Mouse (Mus musculus): ENCODE measurements at regions not wholly inside any gene's neighbourhood (a gene's known extent, or its start where the extent isn't known, plus 50 kb on each side); places are given as distances from the start of the nearest gene placed in this dataset.

DNA sequence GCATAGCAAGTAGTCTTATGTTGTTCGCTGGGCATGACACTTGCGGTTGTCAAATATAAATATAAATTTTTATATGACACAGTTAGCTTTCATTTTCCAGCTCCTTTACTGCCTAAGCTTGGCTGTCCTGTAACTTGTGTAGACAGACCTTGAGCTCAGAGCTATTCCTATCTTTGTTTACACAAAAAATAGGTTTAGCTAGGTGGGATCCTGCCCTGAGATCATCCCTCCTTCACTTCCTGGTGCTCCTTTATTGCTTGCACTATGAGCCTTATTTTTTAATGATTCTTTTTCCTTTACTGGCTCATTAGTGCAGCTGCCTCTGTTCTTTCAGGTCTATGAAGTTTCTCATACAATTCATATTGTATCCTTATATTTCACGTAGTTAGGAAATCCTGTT, 375.6 kb upstream of the Tfap2d start:
- H3K9me3 ChIP-seq (replicated peaks; ENCODE audit: control insufficient read depth, low read length, poor library complexity, severe bottlenecking) = no peaks in the 10 kb centered on the region
- no peak overlapping the region for H3K9ac ChIP-seq (ENCODE audit: low read depth, low read length)
- no peaks in the 10 kb centered on the region for H3K36me3 ChIP-seq (ENCODE audit: control insufficient read depth, insufficient read depth, low read length)
- H3K4me2 ChIP-seq (ENCODE audit: low read length) = no peak overlapping the region
- no peak overlapping the region for H3K27ac ChIP-seq (ENCODE audit: low read length)
- H3K27me3 ChIP-seq (ENCODE audit: control insufficient read depth, insufficient read depth, low read depth, low read length) = no peaks in the 10 kb centered on the region
- H3K4me1 ChIP-seq (ENCODE audit: control insufficient read depth, insufficient read depth, low read length) = no peaks in the 10 kb centered on the region
- ATAC-seq = no peak
- 95% methylated on average over 3 of the region's 3 CpGs for WGBS
- H3K4me3 ChIP-seq (ENCODE audit: low read depth, low read length) = no peak overlapping the region

- H3K9me3 ChIP-seq (replicated peaks; ENCODE audit: control insufficient read depth, low read length, poor library complexity, severe bottlenecking) = no peaks in the 10 kb centered on the region
- H3K27ac ChIP-seq (ENCODE audit: low read length) = no peak overlapping the region
- no peaks in the 10 kb centered on the region for H3K27me3 ChIP-seq (ENCODE audit: control insufficient read depth, insufficient read depth, low read depth, low read length)
- H3K4me2 ChIP-seq (ENCODE audit: low read length) = no peak overlapping the region
- 46% methylated on average over 3 of the region's 3 CpGs for WGBS
- H3K9ac ChIP-seq (ENCODE audit: low read depth, low read length) = no peak overlapping the region
- H3K36me3 ChIP-seq (ENCODE audit: control insufficient read depth, insufficient read depth, low read length) = no peaks in the 10 kb centered on the region
- H3K4me3 ChIP-seq (ENCODE audit: low read depth, low read length) = no peak overlapping the region
- H3K4me1 ChIP-seq (ENCODE audit: control insufficient read depth, insufficient read depth, low read length) = no peaks in the 10 kb centered on the region
- ATAC-seq = peak; percentile 83
Measured at GRCm38 (mm10) chr1:18758347-18759129, 344.3 kb upstream of the Tfap2d start.

DNA sequence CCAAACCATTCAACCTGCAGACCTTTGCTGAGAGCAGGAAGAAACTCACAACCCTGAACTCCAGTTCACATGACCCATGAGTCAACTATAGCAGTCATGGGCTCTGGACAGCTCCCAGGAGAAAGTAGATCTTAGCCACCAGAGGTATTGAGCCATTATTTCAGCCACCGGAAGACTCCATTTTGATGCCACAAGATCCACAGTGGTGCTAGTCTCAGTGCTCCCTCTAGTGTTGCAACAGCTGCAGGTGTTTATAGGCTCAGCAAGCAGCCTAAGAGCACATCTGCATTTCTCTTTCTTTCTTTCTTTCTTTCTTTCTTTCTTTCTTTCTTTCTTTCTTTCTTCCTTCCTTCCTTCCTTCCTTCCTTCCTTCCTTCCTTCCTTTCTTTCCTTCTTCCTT, 309.2 kb upstream of the Tfap2d start:
- no peak overlapping the region for H3K4me2 ChIP-seq (ENCODE audit: low read length)
- H3K27ac ChIP-seq (ENCODE audit: low read length) = no peak overlapping the region
- no peaks in the 10 kb centered on the region for H3K36me3 ChIP-seq (ENCODE audit: control insufficient read depth, insufficient read depth, low read length)
- H3K9ac ChIP-seq (ENCODE audit: low read depth, low read length) = no peak overlapping the region
- H3K9me3 ChIP-seq (replicated peaks; ENCODE audit: control insufficient read depth, low read length, poor library complexity, severe bottlenecking) = no peaks in the 10 kb centered on the region
- no peaks in the 10 kb centered on the region for H3K27me3 ChIP-seq (ENCODE audit: control insufficient read depth, insufficient read depth, low read depth, low read length)
- ATAC-seq = no peak
- WGBS = 60% methylated on average over 1 of the region's 1 CpGs
- no peaks in the 10 kb centered on the region for H3K4me1 ChIP-seq (ENCODE audit: control insufficient read depth, insufficient read depth, low read length)
- no peak overlapping the region for H3K4me3 ChIP-seq (ENCODE audit: low read depth, low read length)
